Mouse (Mus musculus) gonadal fat pad, adult 2 months (tissue): ENCODE results near the gene Pi4k2a. TPM values are rescaled to one million over a fixed set of nuclear protein-coding genes. Genes with fewer than 3 reads are reported as not detected.
A peak's percentile ranks its signal among the peaks of the same experiment; 100 is the strongest.

ENCODE experiments used
- DNase-seq: peaks from one replicate; pipeline ENCODE4 v3.0.0-alpha.2; 2012; ENCODE audit warnings: low read depth
- polyA plus RNA-seq: library from polyadenylated mRNA; depleted of rRNA; stranded (reverse); fragments of >200 nt; gene quantifications from 2 replicates; pipeline ENCODE4 v1.2.3, GENCODE M21; 2012; rRNA removed

Pi4k2a gene
- 33.5 and 40.1 TPM in 2 replicates for polyA plus RNA-seq

DNA sequence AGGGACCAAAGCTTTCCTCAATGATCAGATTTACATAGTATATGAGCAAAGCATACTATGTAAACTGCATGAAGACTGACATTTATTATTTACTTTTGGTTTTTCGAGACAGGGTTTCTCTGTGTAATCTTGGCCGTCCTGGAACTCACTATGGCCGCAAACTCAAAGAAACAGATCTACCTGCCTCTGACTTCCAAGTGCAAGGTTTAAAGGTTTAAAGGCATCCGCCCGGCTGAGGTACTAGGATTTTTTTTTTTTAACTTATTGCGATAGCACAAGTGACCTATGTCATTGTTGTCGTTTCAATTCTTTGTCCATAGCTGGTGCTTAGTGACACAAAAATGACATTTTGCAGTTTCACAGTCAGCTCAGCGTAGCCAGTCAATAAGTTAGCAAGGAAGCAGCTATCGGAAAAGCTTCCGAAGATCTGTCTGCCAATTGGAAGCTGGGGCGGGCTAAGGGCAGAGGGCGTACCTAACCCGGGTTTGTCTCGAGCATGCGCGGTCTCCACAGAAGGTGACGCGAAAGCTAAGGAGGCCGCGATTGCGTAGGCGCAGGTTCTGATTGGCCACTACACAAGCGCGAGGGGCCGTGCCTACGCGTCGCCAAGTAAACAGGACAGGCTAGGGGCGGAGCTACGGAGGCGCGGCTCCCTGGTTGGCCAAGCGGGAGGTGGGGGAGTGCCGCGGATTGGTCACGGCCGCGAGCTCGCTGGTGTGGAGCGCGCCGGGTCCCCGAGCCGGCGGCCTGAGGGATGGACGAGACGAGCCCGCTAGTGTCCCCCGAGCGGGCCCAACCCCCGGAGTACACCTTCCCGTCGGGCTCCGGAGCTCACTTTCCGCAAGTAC lies at the start of gene Pi4k2a:
Gene Pi4k2a (plus strand): TSS at position 723 of the 848 bp plus-strand sequence.
- DNase-seq = peak; percentile 96

DNA sequence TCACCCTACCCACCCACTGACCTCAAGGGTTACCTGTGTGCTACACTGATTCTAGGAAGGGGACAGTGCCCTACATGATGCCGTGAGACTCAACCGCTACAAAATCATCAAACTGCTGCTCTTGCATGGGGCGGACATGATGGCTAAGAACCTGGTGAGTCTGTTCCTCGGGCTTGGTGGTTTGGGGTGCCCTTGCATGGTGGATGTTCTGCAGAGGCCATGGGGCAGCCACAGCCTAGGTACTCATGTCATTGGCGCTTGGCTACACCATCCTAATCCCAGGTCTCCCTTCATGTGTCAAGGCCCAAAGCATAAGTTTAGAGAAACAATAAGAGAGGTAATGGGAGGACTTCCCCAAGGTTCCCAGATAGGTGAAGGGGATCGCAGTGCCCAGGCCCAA lies 46.3 kb upstream of the Pi4k2a start:
- no peak for DNase-seq

DNA sequence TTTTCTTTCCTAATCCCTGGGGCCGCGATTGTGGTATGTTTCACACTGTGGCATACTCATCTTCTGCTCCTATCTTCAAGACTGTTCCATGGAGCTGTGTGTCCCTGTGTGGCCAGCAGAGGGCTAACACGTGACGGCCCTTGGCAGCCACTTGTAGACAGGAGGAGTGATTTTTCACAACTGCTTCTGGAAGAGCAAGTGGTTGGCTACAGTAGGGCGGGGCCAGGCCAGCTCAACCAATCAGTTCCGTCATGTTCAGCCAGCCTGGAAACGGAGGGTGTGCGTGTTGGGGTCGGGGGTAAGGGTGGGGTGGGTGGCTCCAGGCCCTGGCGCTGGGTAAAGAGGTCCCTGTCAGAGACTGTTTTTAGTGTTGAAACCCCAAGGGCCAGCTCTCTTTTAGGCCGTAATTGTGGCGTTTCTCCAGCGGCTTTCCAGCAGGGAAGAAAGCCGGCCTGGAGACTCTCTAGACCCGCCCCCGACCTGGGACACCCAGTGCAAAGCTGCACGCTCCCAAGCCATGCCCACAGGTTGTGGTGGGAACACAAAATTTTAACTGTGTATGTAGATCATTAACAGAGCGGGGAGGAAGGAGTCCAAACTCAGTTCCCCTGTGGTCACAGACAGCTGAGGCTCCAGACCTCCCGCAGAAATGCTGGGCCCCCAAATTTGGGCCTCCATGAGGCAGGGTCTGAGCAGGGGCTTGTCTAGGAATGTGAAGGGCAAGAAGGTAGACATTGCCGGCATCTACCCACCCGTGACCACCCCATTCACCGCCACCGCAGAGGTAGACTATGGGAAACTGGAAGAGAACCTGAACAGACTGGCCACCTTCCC lies 44.8 kb upstream of the Pi4k2a start, which contains the start of gene Hoga1:
Gene Hoga1 (plus strand): TSS at position 342 of the 834 bp plus-strand sequence.
- peak; percentile 36 for DNase-seq

DNA sequence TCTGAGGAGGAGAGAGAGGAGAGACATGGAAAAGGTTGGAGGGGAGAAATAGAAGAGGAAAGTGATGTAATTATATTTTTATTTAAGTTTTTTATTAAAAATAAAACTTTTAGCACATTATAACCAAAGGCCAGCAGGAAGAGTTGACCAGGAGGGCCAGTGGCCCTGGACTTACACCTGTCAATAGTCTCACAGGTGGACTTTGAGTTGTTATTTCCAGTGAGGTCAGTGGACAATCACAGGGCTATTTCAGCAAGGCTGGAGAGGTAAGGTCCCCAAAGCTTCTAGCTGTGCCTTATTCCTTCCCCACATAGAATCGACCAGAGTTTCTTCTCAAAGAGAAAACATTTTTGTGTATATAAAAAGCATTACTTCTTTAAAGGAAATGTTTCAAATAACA lies 40.0 kb upstream of the Pi4k2a start:
- no peak for DNase-seq

DNA sequence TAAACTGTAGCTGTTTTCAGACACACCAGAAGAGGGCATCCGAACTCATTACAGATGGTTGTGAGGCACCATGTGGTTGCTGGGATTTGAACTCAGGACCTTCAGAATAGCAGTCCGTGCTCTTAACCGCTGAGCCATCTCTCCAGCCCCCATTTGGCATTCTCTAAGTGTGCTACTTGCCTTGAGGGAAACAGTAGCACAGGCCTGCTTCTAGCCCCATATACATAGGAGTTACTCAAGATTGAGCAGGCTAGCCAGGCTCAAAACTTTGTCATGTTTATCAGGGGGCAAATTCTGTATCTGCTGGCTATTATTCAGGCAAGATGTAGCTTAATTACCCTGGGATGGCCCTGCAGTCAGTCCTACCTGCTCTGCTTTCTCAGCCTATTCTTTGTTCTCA lies 38.9 kb upstream of the Pi4k2a start:
- DNase-seq = no peak

DNA sequence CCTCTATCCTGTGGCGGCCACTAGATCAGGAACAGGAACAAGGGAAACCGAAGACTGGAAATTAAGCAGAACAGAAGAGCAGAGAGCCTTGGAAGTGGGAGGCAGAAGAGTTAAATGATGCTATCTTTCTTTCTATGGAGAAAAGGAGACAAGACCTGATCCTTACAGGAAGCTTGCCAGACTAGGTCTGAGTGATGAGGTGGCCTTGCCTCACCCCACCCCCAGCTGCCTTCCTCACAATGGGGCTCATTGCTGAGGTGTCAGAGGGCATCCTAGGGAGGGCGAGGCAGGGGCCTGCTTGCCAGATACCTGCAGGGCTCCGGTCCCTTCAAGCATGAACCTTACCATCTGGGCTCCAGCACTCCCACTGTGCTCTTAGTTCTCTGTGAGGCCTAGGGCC lies 38.3 kb upstream of the Pi4k2a start, which contains the start of gene 4933411K16Rik:
Gene 4933411K16Rik (plus strand): TSS at position 301 of the 400 bp plus-strand sequence.
- no peak for DNase-seq

DNA sequence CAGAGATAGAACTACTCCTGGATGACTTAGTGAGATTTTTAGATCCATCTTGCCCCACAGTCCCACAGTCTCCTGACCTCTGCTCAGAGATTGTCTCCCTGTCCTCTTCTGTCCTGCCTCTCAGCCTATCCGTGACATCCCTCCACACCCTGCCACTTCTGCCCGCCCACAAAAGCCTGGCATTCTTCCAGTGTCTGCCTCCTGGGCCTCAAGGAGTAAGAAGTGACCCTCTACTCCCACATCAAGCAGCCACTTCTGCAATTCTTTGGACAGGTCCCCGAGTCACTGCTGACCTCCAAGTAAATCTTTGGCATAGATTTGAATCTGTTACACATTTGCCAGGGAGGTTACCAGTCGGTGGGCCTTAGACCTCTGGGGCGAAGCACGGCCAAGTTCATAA lies 36.0 kb upstream of the Pi4k2a start:
- DNase-seq = no peak

DNA sequence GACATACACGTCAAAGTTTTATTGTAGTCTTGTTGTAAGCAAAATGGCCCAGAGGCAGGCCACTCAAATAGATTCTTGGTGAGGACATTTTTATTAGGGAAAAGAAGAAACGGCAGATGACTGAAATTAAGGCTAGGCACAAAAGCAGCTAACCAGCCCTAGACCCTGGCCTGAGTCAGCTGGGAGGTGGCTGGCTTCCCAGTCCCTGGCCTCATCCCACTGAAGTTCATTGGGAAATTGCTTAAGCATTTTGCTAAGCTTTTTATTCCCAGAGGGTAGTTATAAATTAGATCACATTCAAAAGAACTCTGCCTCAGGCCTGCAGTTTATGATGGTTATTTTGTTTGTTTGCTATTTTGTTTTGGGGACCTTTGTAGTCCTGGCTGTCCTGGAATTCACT lies 34.4 kb upstream of the Pi4k2a start:
- DNase-seq = no peak

DNA sequence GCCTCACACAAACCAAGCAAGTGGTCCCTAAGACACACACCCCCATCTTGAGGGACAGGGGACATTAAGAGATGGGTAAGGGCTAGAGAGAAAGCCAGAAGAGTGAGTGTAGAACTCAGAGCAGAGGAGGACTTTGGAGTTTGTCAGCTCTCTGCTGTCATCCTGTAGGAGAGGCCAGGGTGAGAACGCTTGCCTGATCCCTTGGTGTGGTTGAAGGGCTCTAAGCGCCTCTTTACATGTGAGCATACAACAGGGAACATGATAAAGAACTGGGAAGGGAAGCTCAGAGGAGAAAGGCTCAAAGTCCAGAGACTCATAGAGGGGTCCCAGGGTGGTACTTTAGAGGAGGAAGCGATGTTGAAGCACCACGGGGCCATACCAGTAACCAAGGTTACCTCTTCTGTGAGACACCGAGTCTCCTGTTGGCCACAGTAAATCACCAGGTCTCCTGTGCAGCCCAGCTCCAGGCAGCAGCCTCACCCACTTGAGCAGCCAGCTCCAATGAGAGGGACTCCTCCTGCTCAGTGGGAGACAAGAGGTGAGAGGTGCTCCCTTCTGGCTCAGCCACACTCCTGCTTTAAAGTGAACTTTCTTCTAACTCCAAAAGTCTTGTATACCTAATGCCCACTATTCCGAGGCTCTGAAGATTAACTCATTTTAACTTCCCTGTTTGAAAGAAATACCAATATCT lies 33.4 kb upstream of the Pi4k2a start:
- no peak for DNase-seq

DNA sequence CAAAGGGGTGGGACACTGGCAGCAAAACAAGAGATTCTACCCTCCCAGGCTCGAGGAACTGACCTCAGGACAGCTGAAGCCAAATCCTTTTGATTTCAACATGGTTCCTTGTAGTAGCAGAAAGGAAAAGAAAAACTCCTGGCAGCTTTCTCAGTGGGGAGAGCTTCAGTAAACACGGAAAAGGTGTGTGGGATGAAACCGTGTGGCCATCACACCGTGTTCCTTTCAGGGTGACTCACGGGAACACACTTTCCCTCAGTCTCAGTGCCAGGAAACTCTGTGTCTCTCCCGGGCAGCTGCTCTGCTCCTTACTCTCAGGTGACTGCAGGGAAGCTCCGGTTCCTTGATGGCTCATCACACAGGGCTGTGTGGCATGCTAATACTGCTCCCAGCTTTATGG lies 31.8 kb upstream of the Pi4k2a start:
- peak; percentile 74 for DNase-seq

DNA sequence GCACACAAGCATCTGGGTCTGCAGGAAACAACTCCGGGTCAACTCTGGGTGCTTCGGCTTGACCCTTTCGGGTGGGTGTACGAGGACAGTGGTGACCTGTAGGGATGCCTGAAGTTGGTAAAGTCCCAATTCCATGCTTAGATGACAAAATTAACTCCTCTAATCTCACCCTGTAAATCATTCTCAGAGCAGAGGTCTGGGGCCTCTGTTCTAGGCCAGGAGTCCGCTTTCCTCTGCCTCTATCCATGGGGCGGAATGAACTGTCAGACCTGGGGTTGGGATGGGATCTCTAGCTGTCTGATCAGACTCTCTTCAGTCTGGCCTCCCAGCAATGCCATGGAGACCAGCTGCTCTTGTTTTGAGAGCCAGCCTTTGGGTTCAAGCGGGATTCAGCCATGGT lies 28.8 kb upstream of the Pi4k2a start:
- no peak for DNase-seq

DNA sequence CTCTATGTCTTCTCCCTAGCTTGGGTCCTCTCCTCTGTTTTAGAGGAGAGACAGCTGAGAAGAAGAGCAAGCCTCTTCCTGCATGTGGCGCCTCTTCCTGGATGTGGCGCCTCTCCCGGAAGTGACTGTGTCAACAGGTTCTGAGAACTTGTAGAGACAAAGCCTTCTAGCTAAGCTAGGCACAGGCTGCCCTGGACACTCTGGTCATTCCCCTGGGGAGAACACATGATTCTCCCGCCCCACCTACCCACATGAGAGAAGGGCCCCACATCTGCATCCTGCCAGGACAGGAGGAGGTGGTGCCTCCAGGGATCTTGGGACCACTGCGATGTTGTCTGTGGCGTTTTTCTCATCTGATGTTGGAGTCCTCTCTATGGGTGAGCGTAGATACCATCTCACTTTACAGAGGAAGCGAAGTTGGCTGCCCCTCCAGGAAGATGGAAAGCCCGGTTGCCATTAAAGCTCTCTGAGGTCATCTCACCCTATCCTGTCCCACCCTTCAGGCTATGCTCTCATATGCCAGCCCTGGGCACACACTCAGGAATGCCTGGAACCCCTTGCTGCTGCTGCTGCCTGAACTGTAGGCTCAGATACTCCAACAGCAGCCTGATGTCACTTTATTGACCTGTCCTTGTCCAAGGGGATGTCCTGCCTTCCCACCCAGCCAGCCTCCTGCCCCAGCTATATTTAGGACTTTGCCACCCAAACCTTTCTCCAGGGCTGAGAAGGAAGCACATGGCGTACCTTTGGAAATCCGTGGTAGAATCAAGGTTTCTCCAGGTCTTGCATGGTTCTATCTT lies 21.6 kb upstream of the Pi4k2a start:
- DNase-seq = no peak

DNA sequence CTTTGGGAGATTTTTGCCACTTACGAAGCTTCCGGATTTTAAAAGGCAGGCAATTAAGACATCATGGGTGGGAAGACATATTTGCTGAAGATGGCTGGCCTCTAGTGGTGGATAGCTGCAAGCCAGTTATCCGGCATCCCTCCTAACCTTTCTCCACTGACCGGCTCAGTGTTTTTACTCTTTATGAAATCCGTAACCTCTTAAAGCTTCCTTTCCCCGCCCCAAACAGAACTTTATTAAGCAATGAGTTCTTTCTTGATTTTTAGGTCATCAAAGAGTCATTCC lies 21.1 kb upstream of the Pi4k2a start:
- DNase-seq = no peak

DNA sequence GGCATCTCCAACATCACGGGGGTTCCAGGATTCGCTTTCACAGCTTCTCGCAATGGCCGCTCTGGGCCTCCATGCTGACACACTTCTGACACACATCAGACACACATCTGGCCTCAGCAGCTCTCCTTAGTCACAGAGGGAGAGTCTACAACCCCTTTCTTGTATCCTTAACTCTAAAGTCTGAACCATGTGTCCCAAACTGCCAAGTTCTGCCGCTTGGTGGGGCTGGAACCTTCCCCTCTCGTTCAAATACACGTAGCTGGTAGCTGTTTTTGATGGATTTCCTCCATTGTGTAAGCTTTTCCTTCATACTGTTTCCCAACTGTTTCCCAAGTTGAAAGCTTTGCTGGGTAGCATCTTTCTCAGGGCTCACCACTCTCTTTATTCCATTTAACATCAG lies 19.0 kb upstream of the Pi4k2a start:
- no peak for DNase-seq

DNA sequence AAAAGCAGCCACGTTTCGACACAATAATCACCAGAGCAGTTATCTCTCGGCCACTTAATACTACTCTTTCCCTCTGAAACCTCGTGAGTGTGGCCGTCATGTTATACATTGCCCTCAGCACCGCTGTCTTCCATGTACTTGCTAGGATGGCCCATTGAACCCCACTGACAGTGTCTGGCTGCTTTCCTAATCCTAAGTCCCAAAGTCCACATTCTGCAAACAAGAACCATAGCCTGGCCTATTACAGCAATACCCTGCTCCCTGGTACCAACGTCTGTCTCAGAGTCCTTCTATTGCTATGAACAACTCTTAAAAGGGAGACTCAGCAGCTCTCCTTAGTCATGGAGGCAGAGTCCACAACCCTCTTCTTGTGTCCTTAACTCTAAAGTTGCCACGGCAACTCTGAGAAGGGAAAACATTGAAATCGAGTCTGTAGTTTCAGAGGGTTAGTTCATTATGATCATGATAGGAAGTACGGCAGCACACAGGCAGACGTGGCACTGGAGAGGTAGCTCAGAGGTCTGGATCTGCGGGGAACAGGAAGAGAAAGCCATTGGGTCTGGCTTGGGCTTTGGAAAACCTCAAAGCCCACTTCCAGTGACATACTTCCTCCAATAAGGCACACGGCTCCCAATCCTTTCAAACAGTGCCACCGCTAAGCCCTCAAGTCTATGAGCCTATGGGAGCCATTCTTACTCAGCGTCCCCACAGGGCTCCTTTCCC lies 18.2 kb upstream of the Pi4k2a start:
- DNase-seq = no peak

DNA sequence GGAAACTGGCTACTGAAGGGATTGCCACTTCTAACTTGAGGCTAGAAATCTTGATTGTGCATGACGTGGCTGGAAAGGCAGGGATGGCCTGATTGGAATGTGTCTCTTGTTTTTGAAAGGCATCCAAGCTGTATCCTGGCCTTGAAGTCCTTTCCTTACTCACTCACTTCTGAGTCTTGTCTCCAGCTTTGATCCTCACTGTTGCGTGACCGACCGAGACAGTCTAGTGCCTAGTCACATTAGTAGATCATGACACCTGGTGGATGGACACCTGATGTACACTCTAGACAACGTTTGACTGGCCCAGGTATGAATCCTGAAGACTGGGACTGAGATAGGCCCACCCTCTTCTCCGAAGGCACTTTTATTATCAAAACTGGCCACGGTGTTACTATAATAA lies 17.5 kb upstream of the Pi4k2a start:
- DNase-seq = no peak

DNA sequence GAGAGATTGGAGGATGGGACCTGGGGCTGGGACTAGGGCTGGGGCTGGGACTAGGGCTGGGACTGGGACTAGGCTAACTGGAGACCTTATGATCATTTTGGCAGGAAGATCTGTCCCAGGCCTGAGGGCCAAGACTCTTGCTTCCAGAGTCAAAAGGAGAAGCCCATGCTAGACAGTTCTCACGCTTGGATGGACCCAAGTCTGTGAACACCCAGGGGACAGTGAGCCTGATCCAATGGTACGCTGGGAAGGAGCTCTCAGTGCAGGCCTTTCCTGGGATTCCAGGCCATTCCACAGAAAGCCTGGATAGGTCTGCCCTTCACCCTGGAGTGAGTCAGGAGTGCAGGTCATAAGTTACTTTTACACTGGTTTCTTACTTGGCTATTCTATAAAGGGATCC lies 15.2 kb upstream of the Pi4k2a start:
- DNase-seq = no peak

DNA sequence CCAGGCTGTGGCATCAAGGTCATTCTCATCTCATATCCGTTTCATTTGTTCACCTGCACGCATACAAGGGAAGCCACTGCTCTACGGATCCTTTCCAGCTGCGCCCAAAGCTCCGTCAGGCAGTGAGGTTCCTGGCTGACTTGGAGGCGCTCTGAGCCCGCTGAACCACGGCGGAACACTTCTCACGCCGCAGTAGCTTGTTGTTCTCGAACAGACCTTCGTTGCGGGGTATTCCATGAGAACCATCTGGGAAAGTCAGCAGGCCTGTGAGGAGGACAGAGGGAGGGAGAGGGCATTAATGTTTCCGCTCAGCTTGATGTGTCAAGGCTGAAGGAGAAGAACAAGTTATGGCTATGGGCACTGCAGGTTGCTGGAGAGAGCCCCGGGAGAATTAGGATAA lies 14.3 kb upstream of the Pi4k2a start:
- no peak for DNase-seq

DNA sequence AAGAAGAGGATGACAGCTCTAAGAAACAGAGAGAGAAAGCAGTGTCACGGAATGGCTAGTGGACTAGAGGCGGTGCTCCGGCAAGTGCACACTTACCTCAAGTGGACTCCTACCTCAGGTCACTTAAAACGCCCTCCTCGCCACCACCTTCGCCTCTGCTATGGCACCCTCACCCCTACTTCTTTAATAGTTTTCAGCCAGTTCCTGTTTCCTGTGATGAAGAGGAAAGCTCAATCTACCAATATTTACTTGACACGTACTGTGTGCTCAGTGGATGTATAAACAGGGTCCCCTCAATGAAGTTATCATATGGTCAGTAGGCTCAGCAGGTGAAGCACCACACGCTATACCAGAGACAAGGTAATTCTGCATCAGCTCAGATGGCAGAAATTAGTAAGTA lies 11.7 kb upstream of the Pi4k2a start:
- no peak for DNase-seq

DNA sequence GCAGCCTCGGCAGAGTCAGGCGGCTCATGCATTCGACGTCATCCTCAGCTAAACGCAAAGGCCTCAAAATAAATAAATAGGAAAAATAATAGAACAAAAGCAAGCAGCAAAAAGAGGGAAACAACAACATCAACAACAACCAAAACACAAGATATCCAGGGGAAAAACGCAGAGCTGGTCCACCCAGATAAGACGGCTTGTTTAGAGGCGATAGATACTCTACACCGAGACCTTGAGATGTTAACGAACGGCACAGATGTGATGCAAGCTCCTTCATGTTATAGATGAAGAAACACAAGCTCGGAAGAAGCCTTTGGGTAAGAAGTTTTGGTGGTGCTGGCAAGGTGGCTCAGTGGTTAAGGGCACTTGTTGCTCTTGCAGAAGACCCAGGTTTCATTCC lies 11.3 kb upstream of the Pi4k2a start:
- no peak for DNase-seq

DNA sequence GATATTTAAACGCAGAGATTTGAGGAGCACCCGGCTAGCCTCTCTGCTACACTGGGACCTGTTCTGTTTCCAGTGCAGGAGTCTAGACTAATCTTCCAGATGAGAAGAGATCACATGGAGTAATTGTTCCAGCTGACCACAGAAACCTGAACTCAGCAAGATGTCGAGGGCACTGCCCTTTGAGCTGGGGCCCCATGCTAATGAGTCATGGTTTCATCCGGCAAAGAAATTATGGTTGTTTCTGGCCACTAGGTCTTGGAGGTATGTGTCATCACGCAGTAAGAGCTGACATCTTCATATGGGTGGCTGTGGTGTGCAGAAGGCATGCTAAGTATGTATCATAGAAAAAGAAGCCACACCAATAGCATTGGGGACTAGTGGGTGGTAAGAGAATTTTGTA lies 10.3 kb upstream of the Pi4k2a start:
- no peak for DNase-seq
